Mouse (Mus musculus) kidney, adult 18-20 months (tissue): ENCODE measurements at regions not wholly inside any gene's neighbourhood (a gene's known extent, or its start where the extent isn't known, plus 50 kb on each side); places are given as distances from the start of the nearest gene placed in this dataset.

Source experiments
- DNase-seq: peaks from one replicate; pipeline ENCODE4 v3.0.0; 2021

DNA sequence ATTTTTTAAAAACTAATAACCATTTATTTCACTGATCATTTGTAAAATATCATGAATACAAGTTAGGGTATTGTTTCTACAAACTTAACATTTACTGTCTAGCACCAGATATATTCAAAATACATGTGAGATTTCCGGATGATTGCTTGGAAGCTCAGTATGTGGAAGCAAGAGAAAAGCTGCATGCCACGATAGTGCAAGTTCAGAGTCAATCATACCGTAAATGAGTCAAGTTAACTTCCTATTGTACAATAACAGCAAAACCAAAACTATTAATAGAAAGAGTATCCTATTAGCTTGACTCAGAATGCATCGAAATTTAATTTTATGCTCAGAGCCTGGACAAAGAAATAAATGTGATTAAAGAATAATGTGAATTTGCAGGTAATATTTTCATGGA lies 1284.6 kb upstream of the Cited2 start:
- DNase-seq: no peak

- no peak for DNase-seq
Measured at GRCm38 (mm10) chr10:16440932-16441640, 1281.9 kb upstream of the Cited2 start.

GRCm38 (mm10) chr10:16441661-16442072 lies 1281.4 kb upstream of the Cited2 start:
- no peak for DNase-seq

DNA sequence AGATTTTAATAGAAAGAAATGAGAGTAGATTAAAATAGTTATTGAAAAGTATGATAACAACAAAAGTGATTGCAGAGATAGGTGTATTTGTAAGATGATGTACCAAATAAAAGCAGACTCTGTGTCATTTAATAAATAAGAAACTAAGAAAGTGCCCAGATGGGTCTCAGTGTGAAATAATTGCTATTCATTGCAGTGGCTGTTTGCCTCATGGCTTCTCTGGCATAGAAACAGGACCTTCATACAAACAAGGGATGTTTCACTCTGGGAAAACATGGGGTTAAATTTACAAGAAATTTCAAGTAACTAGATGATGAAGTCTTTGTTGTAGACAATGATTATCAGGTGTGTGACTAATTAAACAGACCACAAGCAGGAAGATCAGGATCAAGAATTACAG lies 1279.1 kb upstream of the Cited2 start:
- no peak for DNase-seq

DNA sequence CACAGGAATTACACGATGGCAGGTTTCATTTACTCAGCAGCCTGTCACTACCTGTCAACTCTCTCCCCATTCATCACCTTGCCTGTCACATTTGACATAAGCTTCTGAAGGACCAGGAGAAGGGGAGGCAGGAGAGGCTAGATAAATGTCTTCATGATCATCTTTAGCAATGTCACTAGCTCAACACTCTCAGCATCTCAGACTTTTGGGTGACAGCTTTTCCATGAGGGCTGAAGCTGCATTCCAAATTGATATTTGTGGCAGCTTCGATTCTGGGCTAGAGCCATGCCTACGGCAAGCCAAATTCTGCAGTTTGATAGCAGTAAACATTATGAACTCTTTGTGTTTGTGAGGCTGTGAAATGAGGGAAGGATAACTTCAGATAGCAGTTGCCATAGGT lies 1255.1 kb upstream of the Cited2 start:
- no peak for DNase-seq

GRCm38 (mm10) chr10:16469711-16470110 lies 1253.3 kb upstream of the Cited2 start:
- DNase-seq: no peak

GRCm38 (mm10) chr10:16473952-16474521 lies 1249.0 kb upstream of the Cited2 start:
- DNase-seq: no peak

- no peak for DNase-seq
Measured at GRCm38 (mm10) chr10:16498580-16498979, 1224.4 kb upstream of the Cited2 start.

GRCm38 (mm10) chr10:16507681-16508080 lies 1215.3 kb upstream of the Cited2 start:
- no peak for DNase-seq

DNA sequence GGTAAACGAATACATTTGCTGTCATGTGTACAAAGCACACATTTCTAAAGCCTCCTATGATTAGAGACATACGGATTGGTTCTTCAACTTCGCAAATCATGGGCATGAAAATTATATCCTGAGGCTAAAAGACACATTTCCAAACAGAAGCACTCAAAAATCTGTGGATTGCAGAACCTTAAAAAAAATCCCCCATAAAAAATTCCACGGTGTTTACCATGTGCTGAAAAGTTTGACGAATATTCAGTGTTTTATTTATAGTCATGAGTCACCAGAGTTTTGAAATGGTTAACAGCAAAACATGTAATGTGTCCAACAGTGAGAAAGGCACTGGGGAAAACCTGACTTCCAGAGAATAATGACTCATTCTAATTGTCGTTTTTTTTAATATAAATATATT lies 1214.9 kb upstream of the Cited2 start:
- no peak for DNase-seq

DNA sequence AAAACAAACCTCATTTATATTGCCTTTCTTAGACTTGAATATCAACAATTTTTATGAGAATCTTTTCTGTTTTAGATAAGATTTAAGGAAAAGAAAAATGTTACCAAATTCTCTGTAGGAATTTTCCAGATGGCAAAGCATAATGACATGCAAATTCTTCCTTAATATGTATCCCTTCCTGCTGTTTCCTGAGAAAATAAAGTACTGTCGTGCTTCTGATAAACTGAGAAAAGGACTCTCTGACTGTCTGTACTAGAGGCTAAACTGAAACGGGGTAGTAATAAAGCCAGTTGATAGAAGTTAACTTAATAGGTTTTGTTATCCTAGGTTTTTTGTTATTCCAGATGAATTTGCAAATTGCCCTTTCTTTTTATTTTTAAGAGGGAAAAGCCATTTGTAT lies 1208.4 kb upstream of the Cited2 start:
- no peak for DNase-seq

- no peak for DNase-seq
Measured at GRCm38 (mm10) chr10:16521895-16522294, 1201.1 kb upstream of the Cited2 start.

DNA sequence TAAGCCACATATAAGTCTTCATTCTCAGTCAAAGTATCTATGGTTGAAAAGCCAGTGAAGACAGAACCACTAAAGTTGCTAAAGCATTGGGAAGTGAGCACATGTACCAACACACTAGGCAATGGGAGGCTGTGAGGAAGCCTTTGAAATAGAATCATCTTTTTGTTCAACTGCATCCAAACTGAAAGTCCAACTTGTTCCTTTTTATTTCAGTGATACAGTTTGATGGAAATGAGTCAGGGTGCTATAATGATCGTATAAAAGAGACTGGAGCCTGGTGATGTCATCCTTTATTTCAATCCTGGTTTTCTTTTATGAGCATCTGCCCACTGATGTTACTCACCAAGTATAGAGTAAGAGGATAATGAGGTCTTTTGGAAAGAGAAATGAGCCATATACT lies 1198.9 kb upstream of the Cited2 start:
- DNase-seq: no peak

- DNase-seq: no peak
Measured at GRCm38 (mm10) chr10:16527693-16528092, 1195.3 kb upstream of the Cited2 start.

DNA sequence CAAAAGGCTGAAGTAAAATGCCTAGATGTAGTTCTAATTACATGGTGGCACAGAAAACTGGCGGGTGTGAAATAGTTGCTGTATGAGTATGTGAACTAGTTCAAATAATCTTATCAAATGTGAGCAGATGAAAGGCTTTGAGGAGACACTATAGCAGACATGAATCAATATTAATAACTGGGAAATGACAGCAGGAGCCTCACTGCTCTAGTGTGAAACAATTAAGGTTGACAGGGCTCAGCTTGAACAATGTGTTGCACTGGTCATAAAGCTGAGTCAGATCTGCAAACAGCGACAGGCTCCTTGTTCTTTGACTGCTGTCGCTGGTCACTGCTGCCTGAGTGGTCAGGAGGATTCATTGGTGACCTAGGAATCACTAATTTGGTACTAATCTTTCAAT lies 1185.4 kb upstream of the Cited2 start:
- no peak for DNase-seq

GRCm38 (mm10) chr10:16538379-16538778 lies 1184.6 kb upstream of the Cited2 start:
- no peak for DNase-seq

- no peak for DNase-seq
Measured at GRCm38 (mm10) chr10:16545445-16545844, 1177.6 kb upstream of the Cited2 start.

GRCm38 (mm10) chr10:16552861-16553635 lies 1170.0 kb upstream of the Cited2 start:
- DNase-seq: no peak

- no peak for DNase-seq
Measured at GRCm38 (mm10) chr10:16574568-16574967, 1148.5 kb upstream of the Cited2 start.

DNA sequence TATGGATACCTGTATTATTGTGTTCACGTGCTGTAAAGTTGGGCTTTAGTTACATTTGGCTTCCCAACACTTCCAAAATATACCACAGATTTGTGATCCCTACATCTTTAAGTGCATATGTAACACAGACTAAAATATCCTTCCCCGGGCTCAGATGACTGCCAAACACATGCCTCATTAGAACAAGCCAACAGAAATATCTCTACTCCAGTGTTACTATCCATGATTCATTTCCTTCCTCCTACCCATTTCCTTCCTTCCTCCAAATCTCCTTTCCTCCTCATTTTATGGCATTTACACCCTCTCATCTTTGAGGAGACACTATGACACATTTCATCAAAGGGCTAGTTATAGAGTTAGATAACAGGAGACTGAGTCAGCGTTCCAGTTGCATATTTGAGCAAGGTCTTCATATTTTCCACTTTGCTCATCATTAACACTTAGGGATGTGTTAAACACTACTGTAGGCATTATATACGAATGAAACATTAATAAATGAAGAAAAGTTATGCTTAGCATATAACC lies 1144.4 kb upstream of the Cited2 start:
- no peak for DNase-seq

DNA sequence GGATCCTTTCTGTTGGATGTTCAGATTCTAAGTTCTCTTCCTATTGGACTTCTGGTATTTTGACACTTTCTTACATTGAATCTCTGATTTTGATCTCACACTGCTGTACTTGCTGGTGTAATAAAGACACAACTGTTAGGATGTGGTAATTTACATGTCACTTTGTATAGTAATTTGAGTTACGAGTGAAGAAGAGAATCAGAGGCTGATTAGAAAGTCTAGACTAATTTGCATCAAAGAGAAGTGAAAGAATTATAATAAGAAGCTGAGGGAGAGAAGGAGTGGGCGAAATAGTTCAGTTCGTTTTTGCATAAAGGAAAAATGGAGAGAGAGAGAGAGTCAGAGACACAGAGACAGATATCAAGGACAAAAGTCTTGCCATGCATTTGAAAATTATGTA lies 1142.8 kb upstream of the Cited2 start:
- DNase-seq: no peak

DNA sequence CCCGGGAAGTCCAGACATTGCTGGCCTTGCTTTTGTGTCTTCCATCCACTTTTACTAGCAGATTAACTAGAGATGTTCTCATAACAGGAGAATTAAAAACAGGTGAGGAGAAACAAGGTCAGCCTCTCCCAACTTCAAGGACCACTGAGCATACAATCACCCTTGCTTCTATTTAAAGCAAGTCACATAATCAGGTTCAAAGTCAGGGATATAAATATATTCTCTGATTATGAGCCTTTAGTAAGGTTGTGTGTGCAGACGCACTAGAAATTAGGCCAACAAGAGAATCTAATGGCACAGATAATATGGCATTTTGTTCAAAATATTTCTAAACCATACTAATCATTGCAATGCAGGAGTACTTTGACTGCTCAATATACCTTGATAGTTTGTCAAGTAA lies 1134.2 kb upstream of the Cited2 start:
- no peak for DNase-seq

GRCm38 (mm10) chr10:16589399-16589798 lies 1133.6 kb upstream of the Cited2 start:
- no peak for DNase-seq

- DNase-seq: no peak
Measured at GRCm38 (mm10) chr10:16592870-16593269, 1130.1 kb upstream of the Cited2 start.
